Mouse (Mus musculus): ENCODE results near the gene Ssh3. TPM values are rescaled to one million over a fixed set of nuclear protein-coding genes. Genes with fewer than 3 reads are reported as not detected.
A peak's percentile ranks its signal among the peaks of the same experiment; 100 is the strongest.
"Not testable (repeated sequence)": the region's sequence is repeated elsewhere in the genome, so short reads cannot be mapped to it uniquely, and the experiment has no call there.

Ssh3 gene
- polyA plus RNA-seq, 1 experiment from 2014 or later = 2.6 TPM

- H3K27ac ChIP-seq = no peak overlapping the region
- H3K36me3 ChIP-seq = no peaks in the 10 kb centered on the region
- no peak overlapping the region for H3K9ac ChIP-seq
- no peaks in the 10 kb centered on the region for H3K9me3 ChIP-seq (replicated peaks)
- H3K4me3 ChIP-seq = no peak overlapping the region
- WGBS (ENCODE audit: insufficient replicate concordance) = 49% methylated on average over 6 of the region's 6 CpGs
- ATAC-seq = no peak
- peaks cover 22% of the 10 kb centered on the region; the same call in 1 of the 2 replicates for H3K27me3 ChIP-seq (replicated peaks)
- no peak overlapping the region for H3K4me2 ChIP-seq
- H3K4me1 ChIP-seq = peaks cover 8% of the 10 kb centered on the region
Measured at GRCm38 (mm10) chr19:4262756-4263155, 6.2 kb downstream of the Ssh3 start.

GRCm38 (mm10) chr19:4261038-4261698 is 7.8 kb downstream of the Ssh3 start:
- H3K27me3 ChIP-seq (replicated peaks) = peaks cover 9% of the 10 kb centered on the region; the same call in 1 of the 2 replicates
- no peaks in the 10 kb centered on the region for H3K9me3 ChIP-seq (replicated peaks)
- no peaks in the 10 kb centered on the region for H3K36me3 ChIP-seq
- ATAC-seq = 0 out of 2 replicates have a peak, but pooled peaks have one; percentile 30
- no peak overlapping the region for H3K9ac ChIP-seq
- H3K4me1 ChIP-seq = peaks cover 20% of the 10 kb centered on the region
- no peak overlapping the region for H3K4me3 ChIP-seq
- WGBS (ENCODE audit: insufficient replicate concordance) = 50% methylated on average over 8 of the region's 8 CpGs
- H3K4me2 ChIP-seq = no peak overlapping the region
- no peak overlapping the region for H3K27ac ChIP-seq

- H3K4me1 ChIP-seq = peaks cover 21% of the 10 kb centered on the region
- peak overlapping the region; percentile 72 for H3K4me3 ChIP-seq
- peak overlapping the region; percentile 72 for H3K9ac ChIP-seq
- 0 out of 2 replicates have a peak, but pooled peaks cover 5% of the 10 kb centered on the region for H3K27me3 ChIP-seq (replicated peaks)
- no peaks in the 10 kb centered on the region for H3K36me3 ChIP-seq
- no peak overlapping the region for H3K27ac ChIP-seq
- no peaks in the 10 kb centered on the region for H3K9me3 ChIP-seq (replicated peaks)
- peak overlapping the region; percentile 96 for H3K4me2 ChIP-seq
- no peak for ATAC-seq
- 30% methylated on average over 12 of the region's 12 CpGs for WGBS (ENCODE audit: insufficient replicate concordance)
Measured at GRCm38 (mm10) chr19:4257897-4258252, 11.1 kb downstream of the Ssh3 start.

- H3K27me3 ChIP-seq (replicated peaks) = 0 out of 2 replicates have a peak, but pooled peaks cover 5% of the 10 kb centered on the region
- H3K9me3 ChIP-seq (replicated peaks) = no peaks in the 10 kb centered on the region
- no peaks in the 10 kb centered on the region for H3K36me3 ChIP-seq
- H3K4me2 ChIP-seq = peak overlapping the region; percentile 96
- peak overlapping the region; percentile 72 for H3K4me3 ChIP-seq
- under 1% methylated on average over 41 of the region's 41 CpGs for WGBS (ENCODE audit: insufficient replicate concordance)
- peaks cover 21% of the 10 kb centered on the region for H3K4me1 ChIP-seq
- peak overlapping the region; percentile 72 for H3K9ac ChIP-seq
- ATAC-seq = peak; percentile 85
- H3K27ac ChIP-seq = no peak overlapping the region
Measured at GRCm38 (mm10) chr19:4257216-4257896, 11.6 kb downstream of the Ssh3 start.

GRCm38 (mm10) chr19:4255583-4256162 is 13.3 kb downstream of the Ssh3 start:
- Histone ChIP-seq H3K4me3 (no peak overlapping the region), H3K27me3 (replicated peaks) (0 out of 2 replicates have a peak, but pooled peaks cover 5% of the 10 kb centered on the region), H3K9ac (no peak overlapping the region), H3K4me1 (peaks cover 21% of the 10 kb centered on the region), H3K9me3 (replicated peaks) (no peaks in the 10 kb centered on the region), H3K27ac (no peak overlapping the region), H3K36me3 (no peaks in the 10 kb centered on the region), H3K4me2 (no peak overlapping the region)
- WGBS (ENCODE audit: insufficient replicate concordance) = 70% methylated on average over 11 of the region's 11 CpGs
- ATAC-seq = no peak

- Histone ChIP-seq H3K4me1 (peaks cover 18% of the 10 kb centered on the region), H3K4me3 (no peak overlapping the region), H3K27me3 (replicated peaks) (0 out of 2 replicates have a peak, but pooled peaks cover 5% of the 10 kb centered on the region), H3K9me3 (replicated peaks) (no peaks in the 10 kb centered on the region), H3K36me3 (no peaks in the 10 kb centered on the region), H3K27ac (no peak overlapping the region), H3K9ac (no peak overlapping the region), H3K4me2 (no peak overlapping the region)
- ATAC-seq = no peak
- WGBS (ENCODE audit: insufficient replicate concordance) = 74% methylated on average over 7 of the region's 7 CpGs
Measured at GRCm38 (mm10) chr19:4254230-4254629, 14.8 kb downstream of the Ssh3 start.

- WGBS (ENCODE audit: insufficient replicate concordance) = 38% methylated on average over 1 of the region's 1 CpGs
- not testable (repeated sequence) for H3K4me3 ChIP-seq; H3K4me1 ChIP-seq; ATAC-seq; H3K9ac ChIP-seq; H3K36me3 ChIP-seq; H3K27ac ChIP-seq; H3K27me3 ChIP-seq (replicated peaks); H3K9me3 ChIP-seq (replicated peaks); H3K4me2 ChIP-seq
Measured at GRCm38 (mm10) chr19:4248683-4249082, 20.3 kb downstream of the Ssh3 start.

GRCm38 (mm10) chr19:4247010-4247409 is 22.0 kb downstream of the Ssh3 start:
- no peak overlapping the region for H3K9ac ChIP-seq

GRCm38 (mm10) chr19:4244775-4245174 is 24.2 kb downstream of the Ssh3 start:
- Histone ChIP-seq H3K27ac (no peak overlapping the region), H3K9me3 (replicated peaks) (no peaks in the 10 kb centered on the region), H3K4me1 (no peaks in the 10 kb centered on the region), H3K36me3 (no peaks in the 10 kb centered on the region), H3K27me3 (replicated peaks) (0 out of 2 replicates have a peak, but pooled peaks cover 7% of the 10 kb centered on the region), H3K4me3 (no peak overlapping the region), H3K4me2 (no peak overlapping the region), H3K9ac (no peak overlapping the region)
- no peak for ATAC-seq
- WGBS (ENCODE audit: insufficient replicate concordance) = 63% methylated on average over 6 of the region's 6 CpGs

More at GRCm38 (mm10) chr19:4247010-4247409, 22.0 kb downstream of the Ssh3 start:
- no peak overlapping the region for H3K4me3 ChIP-seq
- H3K27me3 ChIP-seq (replicated peaks) = 0 out of 2 replicates have a peak, but pooled peaks cover 7% of the 10 kb centered on the region
- H3K27ac ChIP-seq = no peak overlapping the region
- no peaks in the 10 kb centered on the region for H3K36me3 ChIP-seq
- no peaks in the 10 kb centered on the region for H3K4me1 ChIP-seq
- WGBS (ENCODE audit: insufficient replicate concordance) = 33% methylated on average over 1 of the region's 1 CpGs
- H3K4me2 ChIP-seq = no peak overlapping the region
- no peak for ATAC-seq
- H3K9me3 ChIP-seq (replicated peaks) = no peaks in the 10 kb centered on the region

GRCm38 (mm10) chr19:4242416-4242815 is 26.6 kb downstream of the Ssh3 start:
- Histone ChIP-seq H3K4me1 (no peaks in the 10 kb centered on the region), H3K4me2 (no peak overlapping the region), H3K4me3 (no peak overlapping the region), H3K9me3 (replicated peaks) (no peaks in the 10 kb centered on the region), H3K27ac (no peak overlapping the region), H3K36me3 (no peaks in the 10 kb centered on the region), H3K27me3 (replicated peaks) (0 out of 2 replicates have a peak, but pooled peaks cover 3% of the 10 kb centered on the region), H3K9ac (no peak overlapping the region)
- ATAC-seq = no peak
- 55% methylated on average over 3 of the region's 3 CpGs for WGBS (ENCODE audit: insufficient replicate concordance)

- WGBS (ENCODE audit: insufficient replicate concordance) = 57% methylated on average over 8 of the region's 8 CpGs
- no peak overlapping the region for H3K27ac ChIP-seq
- H3K4me1 ChIP-seq = no peaks in the 10 kb centered on the region
- H3K4me3 ChIP-seq = no peak overlapping the region
- no peaks in the 10 kb centered on the region for H3K9me3 ChIP-seq (replicated peaks)
- 0 out of 2 replicates have a peak, but pooled peaks cover 3% of the 10 kb centered on the region for H3K27me3 ChIP-seq (replicated peaks)
- H3K4me2 ChIP-seq = no peak overlapping the region
- no peak for ATAC-seq
- H3K9ac ChIP-seq = no peak overlapping the region
- no peaks in the 10 kb centered on the region for H3K36me3 ChIP-seq
Measured at GRCm38 (mm10) chr19:4240247-4240668, 28.7 kb downstream of the Ssh3 start.

GRCm38 (mm10) chr19:4234548-4234947 is 34.4 kb downstream of the Ssh3 start:
- 54% methylated on average over 4 of the region's 4 CpGs for WGBS (ENCODE audit: insufficient replicate concordance)

More at GRCm38 (mm10) chr19:4234548-4234947, 34.4 kb downstream of the Ssh3 start:
- H3K27me3 ChIP-seq (replicated peaks) = peaks cover 16% of the 10 kb centered on the region
- no peak overlapping the region for H3K4me3 ChIP-seq
- no peak overlapping the region for H3K27ac ChIP-seq
- no peak for ATAC-seq
- no peak overlapping the region for H3K4me2 ChIP-seq
- peaks cover 35% of the 10 kb centered on the region for H3K4me1 ChIP-seq
- H3K36me3 ChIP-seq = no peaks in the 10 kb centered on the region
- H3K9me3 ChIP-seq (replicated peaks) = no peaks in the 10 kb centered on the region
- H3K9ac ChIP-seq = no peak overlapping the region
